Mouse (Mus musculus) lung, postnatal 14 days (tissue): ENCODE results near the gene Mrgbp.

Experiments used
- DNase-seq: peaks from one replicate; pipeline ENCODE4 v3.0.0; 2021

The Mrgbp gene

GRCm38 (mm10) chr2:180581002-180581401 is at the start of gene Mrgbp:
Gene Mrgbp (plus strand): TSS chr2:180581304.
- DNase-seq, result peak; percentile 37

- no peak for DNase-seq
Measured at GRCm38 (mm10) chr2:180531671-180532385, 49.3 kb upstream of the Mrgbp start.

GRCm38 (mm10) chr2:180532386-180532995 is 48.6 kb upstream of the Mrgbp start:
- DNase-seq, result no peak

- no peak for DNase-seq
Measured at GRCm38 (mm10) chr2:180533237-180533636, 47.9 kb upstream of the Mrgbp start.

- no peak for DNase-seq
Measured at GRCm38 (mm10) chr2:180543675-180544074, 37.4 kb upstream of the Mrgbp start.

GRCm38 (mm10) chr2:180545046-180545445 is 36.1 kb upstream of the Mrgbp start:
- DNase-seq, result no peak

- DNase-seq, result no peak
Measured at GRCm38 (mm10) chr2:180547384-180548106, 33.6 kb upstream of the Mrgbp start.

GRCm38 (mm10) chr2:180552340-180552739 is 28.8 kb upstream of the Mrgbp start:
- no peak for DNase-seq

GRCm38 (mm10) chr2:180555219-180555618 is 25.9 kb upstream of the Mrgbp start:
- no peak for DNase-seq

GRCm38 (mm10) chr2:180556470-180556869 is 24.6 kb upstream of the Mrgbp start:
- no peak for DNase-seq

GRCm38 (mm10) chr2:180560245-180560644 is 20.9 kb upstream of the Mrgbp start:
- DNase-seq, result no peak

- DNase-seq, result no peak
Measured at GRCm38 (mm10) chr2:180562146-180562545, 19.0 kb upstream of the Mrgbp start.

GRCm38 (mm10) chr2:180563296-180563695 is 17.8 kb upstream of the Mrgbp start:
- DNase-seq, result no peak

GRCm38 (mm10) chr2:180563841-180564240 is 17.3 kb upstream of the Mrgbp start:
- DNase-seq, result no peak

- peak; percentile 72 for DNase-seq
Measured at GRCm38 (mm10) chr2:180566240-180566913, 14.7 kb upstream of the Mrgbp start.

- peak; percentile 60 for DNase-seq
Measured at GRCm38 (mm10) chr2:180569028-180569643, 12.0 kb upstream of the Mrgbp start.

GRCm38 (mm10) chr2:180576482-180576881 is 4.6 kb upstream of the Mrgbp start:
- no peak for DNase-seq

- DNase-seq, result peak; percentile 81
Measured at GRCm38 (mm10) chr2:180578686-180579085, 2.4 kb upstream of the Mrgbp start.

- DNase-seq, result peak; percentile 99
Measured at GRCm38 (mm10) chr2:180582481-180583153, 1.5 kb downstream of the Mrgbp start.

GRCm38 (mm10) chr2:180583154-180583507 is 2.0 kb downstream of the Mrgbp start:
- no peak for DNase-seq

- no peak for DNase-seq
Measured at GRCm38 (mm10) chr2:180588736-180589122, 7.6 kb downstream of the Mrgbp start.

GRCm38 (mm10) chr2:180589123-180589831 is 8.2 kb downstream of the Mrgbp start, which contains the start of gene Ogfr:
Gene Ogfr (plus strand): TSS chr2:180589245.
- DNase-seq, result peak; percentile 84
